Mouse (Mus musculus): Measurements from ENCODE around the gene Wdr43. TPM values are rescaled to one million over a fixed set of nuclear protein-coding genes. Genes with fewer than 3 reads are reported as not detected.
"Not testable (repeated sequence)": the region's sequence is repeated elsewhere in the genome, so short reads cannot be mapped to it uniquely, and the experiment has no call there.

The Wdr43 gene
- polyA plus RNA-seq, 1 experiment from 2014 or later, result 80.0 TPM

- no peak overlapping the region for H3K4me3 ChIP-seq (ENCODE audit: low read depth, low read length)
- no peak overlapping the region for H3K9ac ChIP-seq (ENCODE audit: low read depth, low read length)
- ATAC-seq (ENCODE audit: low read depth) (no peak), DNase-seq (ENCODE audit: low spot score) (no peak)
- H3K4me2 ChIP-seq (ENCODE audit: low read depth, low read length), result no peak overlapping the region
- H3K4me1 ChIP-seq (ENCODE audit: control insufficient read depth, insufficient read depth, low read length), result no peaks in the 10 kb centered on the region
- peaks cover 86% of the 10 kb centered on the region for H3K36me3 ChIP-seq (ENCODE audit: control insufficient read depth, insufficient read depth, low read length)
- H3K27me3 ChIP-seq (replicated peaks; ENCODE audit: control insufficient read depth, insufficient read depth, low read length), result no peaks in the 10 kb centered on the region
- no peak overlapping the region for H3K27ac ChIP-seq (replicated peaks; ENCODE audit: low read depth, low read length)
- WGBS, result 74% methylated on average over 10 of the region's 10 CpGs
- H3K9me3 ChIP-seq (ENCODE audit: control insufficient read depth, low read length), result no peaks in the 10 kb centered on the region
These were observed 16.1 kb downstream of the Wdr43 start for GRCm38 (mm10) chr17:71631806-71632205.

DNA sequence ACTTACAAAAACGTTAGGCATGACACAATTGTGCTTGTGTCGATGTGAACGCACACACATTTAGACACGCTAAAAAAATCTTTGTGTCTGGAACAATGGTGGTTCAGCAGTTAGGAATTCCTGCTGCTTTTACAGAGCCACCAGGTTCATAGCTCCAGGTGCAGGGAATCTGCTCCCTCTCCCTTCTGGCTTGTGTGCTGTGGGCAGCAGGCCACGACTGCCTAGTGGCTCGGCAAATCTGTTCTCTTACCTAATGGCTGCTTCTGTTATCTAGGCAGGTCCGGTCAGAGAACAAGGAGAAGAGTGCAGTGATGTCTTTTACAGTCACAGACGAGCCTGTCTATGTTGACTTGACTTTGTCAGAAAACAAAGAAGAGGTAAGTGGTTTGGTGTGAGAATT, 17.7 kb downstream of the Wdr43 start:
- Histone ChIP-seq H3K9me3 (ENCODE audit: control insufficient read depth, low read length) (no peaks in the 10 kb centered on the region), H3K4me3 (ENCODE audit: low read depth, low read length) (no peak overlapping the region), H3K36me3 (ENCODE audit: control insufficient read depth, insufficient read depth, low read length) (peaks cover 86% of the 10 kb centered on the region), H3K9ac (ENCODE audit: low read depth, low read length) (no peak overlapping the region), H3K4me1 (ENCODE audit: control insufficient read depth, insufficient read depth, low read length) (no peaks in the 10 kb centered on the region), H3K27me3 (replicated peaks; ENCODE audit: control insufficient read depth, insufficient read depth, low read length) (no peaks in the 10 kb centered on the region), H3K27ac (replicated peaks; ENCODE audit: low read depth, low read length) (no peak overlapping the region), H3K4me2 (ENCODE audit: low read depth, low read length) (no peak overlapping the region)
- DNase-seq (ENCODE audit: low spot score) (no peak), ATAC-seq (ENCODE audit: low read depth) (no peak)
- 88% methylated on average over 8 of the region's 8 CpGs for WGBS

- 95% methylated on average over 8 of the region's 8 CpGs for WGBS
- ATAC-seq (ENCODE audit: low read depth), result no peak
- H3K4me1 ChIP-seq (ENCODE audit: control insufficient read depth, insufficient read depth, low read length), result no peaks in the 10 kb centered on the region
- H3K9ac ChIP-seq (ENCODE audit: low read depth, low read length), result no peak overlapping the region
- H3K4me2 ChIP-seq (ENCODE audit: low read depth, low read length), result no peak overlapping the region
- H3K36me3 ChIP-seq (ENCODE audit: control insufficient read depth, insufficient read depth, low read length), result peaks cover 96% of the 10 kb centered on the region
- H3K27ac ChIP-seq (replicated peaks; ENCODE audit: low read depth, low read length), result no peak overlapping the region
- H3K4me3 ChIP-seq (ENCODE audit: low read depth, low read length), result no peak overlapping the region
- DNase-seq (ENCODE audit: low spot score), result no peak
- no peaks in the 10 kb centered on the region for H3K9me3 ChIP-seq (ENCODE audit: control insufficient read depth, low read length)
- no peaks in the 10 kb centered on the region for H3K27me3 ChIP-seq (replicated peaks; ENCODE audit: control insufficient read depth, insufficient read depth, low read length)
These were observed 21.1 kb downstream of the Wdr43 start for GRCm38 (mm10) chr17:71636786-71637185.

- Histone ChIP-seq H3K4me1 (ENCODE audit: control insufficient read depth, insufficient read depth, low read length) (no peaks in the 10 kb centered on the region), H3K9ac (ENCODE audit: low read depth, low read length) (no peak overlapping the region), H3K4me3 (ENCODE audit: low read depth, low read length) (no peak overlapping the region), H3K27ac (replicated peaks; ENCODE audit: low read depth, low read length) (no peak overlapping the region), H3K36me3 (ENCODE audit: control insufficient read depth, insufficient read depth, low read length) (peaks cover 98% of the 10 kb centered on the region), H3K4me2 (ENCODE audit: low read depth, low read length) (no peak overlapping the region), H3K9me3 (ENCODE audit: control insufficient read depth, low read length) (no peaks in the 10 kb centered on the region), H3K27me3 (replicated peaks; ENCODE audit: control insufficient read depth, insufficient read depth, low read length) (no peaks in the 10 kb centered on the region)
- ATAC-seq (ENCODE audit: low read depth), result no peak
- WGBS, result 89% methylated on average over 2 of the region's 4 CpGs
- DNase-seq (ENCODE audit: low spot score), result no peak
These were observed 22.1 kb downstream of the Wdr43 start for GRCm38 (mm10) chr17:71637750-71638265.

GRCm38 (mm10) chr17:71639056-71639455, 23.4 kb downstream of the Wdr43 start:
- not testable (repeated sequence) for H3K9me3 ChIP-seq (ENCODE audit: control insufficient read depth, low read length); ATAC-seq (ENCODE audit: low read depth); H3K4me2 ChIP-seq (ENCODE audit: low read depth, low read length); DNase-seq (ENCODE audit: low spot score); H3K9ac ChIP-seq (ENCODE audit: low read depth, low read length); H3K4me1 ChIP-seq (ENCODE audit: control insufficient read depth, insufficient read depth, low read length); H3K27me3 ChIP-seq (replicated peaks; ENCODE audit: control insufficient read depth, insufficient read depth, low read length); H3K27ac ChIP-seq (replicated peaks; ENCODE audit: low read depth, low read length); H3K4me3 ChIP-seq (ENCODE audit: low read depth, low read length)
- H3K36me3 ChIP-seq (ENCODE audit: control insufficient read depth, insufficient read depth, low read length), result peaks cover 93% of the 10 kb centered on the region
- 85% methylated on average over 5 of the region's 5 CpGs for WGBS

- Histone ChIP-seq H3K4me1 (ENCODE audit: control insufficient read depth, insufficient read depth, low read length) (no peaks in the 10 kb centered on the region), H3K27ac (replicated peaks; ENCODE audit: low read depth, low read length) (no peak overlapping the region), H3K9ac (ENCODE audit: low read depth, low read length) (no peak overlapping the region), H3K4me3 (ENCODE audit: low read depth, low read length) (no peak overlapping the region), H3K36me3 (ENCODE audit: control insufficient read depth, insufficient read depth, low read length) (peaks cover 91% of the 10 kb centered on the region), H3K9me3 (ENCODE audit: control insufficient read depth, low read length) (no peaks in the 10 kb centered on the region), H3K4me2 (ENCODE audit: low read depth, low read length) (no peak overlapping the region), H3K27me3 (replicated peaks; ENCODE audit: control insufficient read depth, insufficient read depth, low read length) (no peaks in the 10 kb centered on the region)
- 91% methylated on average over 9 of the region's 9 CpGs for WGBS
- no peak for ATAC-seq (ENCODE audit: low read depth)
- no peak for DNase-seq (ENCODE audit: low spot score)
These were observed 24.9 kb downstream of the Wdr43 start for GRCm38 (mm10) chr17:71640421-71641085.

DNA sequence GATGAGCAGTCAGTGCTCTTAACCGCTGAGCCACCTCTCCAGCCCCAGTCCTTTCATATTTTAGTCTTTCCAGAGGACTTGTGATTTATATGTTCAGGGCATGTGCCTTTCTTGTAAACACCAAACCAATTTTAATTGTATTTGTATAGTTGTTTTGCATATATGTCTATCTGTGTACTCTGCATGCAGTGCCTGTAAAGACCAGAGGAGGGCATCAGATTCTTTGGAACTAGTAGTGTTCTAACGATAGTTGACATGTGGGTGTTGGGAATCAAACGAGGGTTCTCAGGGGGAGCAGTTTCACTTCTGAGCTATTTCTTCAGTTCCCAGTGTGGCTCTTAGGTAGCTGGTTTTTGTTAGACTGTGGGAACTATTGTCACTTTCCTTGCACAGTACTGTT, 26.5 kb downstream of the Wdr43 start:
- WGBS, result 90% methylated on average over 3 of the region's 3 CpGs
- Histone ChIP-seq H3K36me3 (ENCODE audit: control insufficient read depth, insufficient read depth, low read length) (peaks cover 84% of the 10 kb centered on the region), H3K4me3 (ENCODE audit: low read depth, low read length) (no peak overlapping the region), H3K4me1 (ENCODE audit: control insufficient read depth, insufficient read depth, low read length) (no peaks in the 10 kb centered on the region), H3K27ac (replicated peaks; ENCODE audit: low read depth, low read length) (no peak overlapping the region), H3K27me3 (replicated peaks; ENCODE audit: control insufficient read depth, insufficient read depth, low read length) (no peaks in the 10 kb centered on the region), H3K9me3 (ENCODE audit: control insufficient read depth, low read length) (no peaks in the 10 kb centered on the region), H3K4me2 (ENCODE audit: low read depth, low read length) (no peak overlapping the region), H3K9ac (ENCODE audit: low read depth, low read length) (no peak overlapping the region)
- DNase-seq (ENCODE audit: low spot score), result no peak
- ATAC-seq (ENCODE audit: low read depth), result no peak

GRCm38 (mm10) chr17:71650011-71650410, 34.3 kb downstream of the Wdr43 start:
- DNase-seq (ENCODE audit: low spot score) (no peak), ATAC-seq (ENCODE audit: low read depth) (no peak)
- no peak overlapping the region for H3K4me2 ChIP-seq (ENCODE audit: low read depth, low read length)
- H3K9ac ChIP-seq (ENCODE audit: low read depth, low read length), result no peak overlapping the region
- no peak overlapping the region for H3K27ac ChIP-seq (replicated peaks; ENCODE audit: low read depth, low read length)
- H3K4me1 ChIP-seq (ENCODE audit: control insufficient read depth, insufficient read depth, low read length), result no peaks in the 10 kb centered on the region
- no peak overlapping the region for H3K4me3 ChIP-seq (ENCODE audit: low read depth, low read length)
- H3K27me3 ChIP-seq (replicated peaks; ENCODE audit: control insufficient read depth, insufficient read depth, low read length), result no peaks in the 10 kb centered on the region
- no peaks in the 10 kb centered on the region for H3K9me3 ChIP-seq (ENCODE audit: control insufficient read depth, low read length)
- WGBS, result 89% methylated on average over 9 of the region's 9 CpGs
- peaks cover 77% of the 10 kb centered on the region for H3K36me3 ChIP-seq (ENCODE audit: control insufficient read depth, insufficient read depth, low read length)

GRCm38 (mm10) chr17:71652495-71652894, 36.8 kb downstream of the Wdr43 start:
- Histone ChIP-seq H3K9ac (ENCODE audit: low read depth, low read length) (no peak overlapping the region), H3K36me3 (ENCODE audit: control insufficient read depth, insufficient read depth, low read length) (peaks cover 84% of the 10 kb centered on the region), H3K4me3 (ENCODE audit: low read depth, low read length) (no peak overlapping the region), H3K4me1 (ENCODE audit: control insufficient read depth, insufficient read depth, low read length) (no peaks in the 10 kb centered on the region), H3K27ac (replicated peaks; ENCODE audit: low read depth, low read length) (no peak overlapping the region), H3K27me3 (replicated peaks; ENCODE audit: control insufficient read depth, insufficient read depth, low read length) (no peaks in the 10 kb centered on the region), H3K9me3 (ENCODE audit: control insufficient read depth, low read length) (no peaks in the 10 kb centered on the region), H3K4me2 (ENCODE audit: low read depth, low read length) (no peak overlapping the region)
- DNase-seq (ENCODE audit: low spot score) (no peak), ATAC-seq (ENCODE audit: low read depth) (peak; percentile 50; the same call in 1 of the 2 replicates)
- WGBS, result 87% methylated on average over 2 of the region's 2 CpGs
